Mouse (Mus musculus): ENCODE results near the gene Pik3r6. TPM values are rescaled to one million over a fixed set of nuclear protein-coding genes. Genes with fewer than 3 reads are reported as not detected.

The Pik3r6 gene
- polyA plus RNA-seq, 1 experiment = 3.8 TPM

DNA sequence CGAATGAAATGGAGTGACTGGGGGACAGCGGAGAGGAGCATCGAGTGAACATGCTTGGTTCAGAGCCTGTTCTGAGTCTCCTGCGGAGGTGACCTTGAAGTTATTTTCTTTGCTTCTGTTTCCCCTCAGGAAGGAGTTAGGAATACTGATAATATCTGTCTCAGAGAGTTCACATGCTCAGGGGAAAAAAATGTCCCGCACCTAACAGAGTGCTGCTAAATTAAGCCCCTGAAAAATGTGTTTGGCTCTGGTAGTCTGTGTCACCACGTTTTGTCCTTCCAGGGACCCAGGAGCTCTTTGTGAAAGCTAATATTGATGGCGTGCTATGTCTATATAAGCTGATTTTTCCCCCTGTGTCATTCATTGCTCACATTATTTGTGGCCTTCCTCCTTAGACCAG lies 42.4 kb downstream of the Pik3r6 start:
- H3K27ac ChIP-seq (ENCODE audit: insufficient read depth, low read length) = no peak overlapping the region
- no peaks in the 10 kb centered on the region for H3K4me1 ChIP-seq (ENCODE audit: control insufficient read depth, insufficient read depth, low read length)
- H3K4me3 ChIP-seq (ENCODE audit: insufficient read depth, low read length) = no peak overlapping the region
- TF ChIP-seq CTCF (IDR thresholded peaks at IDR 0.05; ENCODE audit: extremely low read depth, insufficient read depth, low read length) (no peak), POLR2A (IDR thresholded peaks at IDR 0.05; ENCODE audit: extremely low read depth, insufficient read depth, low read length) (no peak)

DNA sequence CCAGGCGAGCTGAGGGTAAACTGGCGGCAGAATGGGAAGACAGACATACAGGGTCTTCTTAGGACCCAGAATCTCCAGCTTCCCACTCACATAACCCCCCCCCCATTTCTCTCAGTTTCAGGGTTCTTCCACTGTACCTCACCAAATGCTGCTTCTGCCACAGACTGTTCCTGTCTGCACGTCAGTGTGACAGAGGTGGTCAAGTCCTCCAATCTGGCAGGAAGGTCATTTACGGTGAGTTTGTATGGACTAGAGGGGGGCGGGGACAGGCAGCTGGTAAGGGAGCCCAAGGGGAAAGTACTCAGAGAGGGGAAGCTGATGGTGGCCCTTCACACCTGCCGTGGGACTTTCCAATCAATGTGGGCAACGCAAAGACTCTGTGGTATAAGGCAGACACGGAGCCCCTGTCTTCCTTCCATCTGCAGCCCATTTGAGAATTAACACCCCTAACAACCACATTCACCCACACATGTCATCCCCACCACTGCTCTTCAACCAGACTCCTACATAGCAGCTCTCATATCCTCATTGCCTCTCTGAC lies 42.9 kb downstream of the Pik3r6 start:
- H3K4me3 ChIP-seq (ENCODE audit: insufficient read depth, low read length) = no peak overlapping the region
- no peak overlapping the region for H3K27ac ChIP-seq (ENCODE audit: insufficient read depth, low read length)
- TF ChIP-seq CTCF (IDR thresholded peaks at IDR 0.05; ENCODE audit: extremely low read depth, insufficient read depth, low read length) = no peak
- TF ChIP-seq POLR2A (IDR thresholded peaks at IDR 0.05; ENCODE audit: extremely low read depth, insufficient read depth, low read length) = no peak
- H3K4me1 ChIP-seq (ENCODE audit: control insufficient read depth, insufficient read depth, low read length) = no peaks in the 10 kb centered on the region

DNA sequence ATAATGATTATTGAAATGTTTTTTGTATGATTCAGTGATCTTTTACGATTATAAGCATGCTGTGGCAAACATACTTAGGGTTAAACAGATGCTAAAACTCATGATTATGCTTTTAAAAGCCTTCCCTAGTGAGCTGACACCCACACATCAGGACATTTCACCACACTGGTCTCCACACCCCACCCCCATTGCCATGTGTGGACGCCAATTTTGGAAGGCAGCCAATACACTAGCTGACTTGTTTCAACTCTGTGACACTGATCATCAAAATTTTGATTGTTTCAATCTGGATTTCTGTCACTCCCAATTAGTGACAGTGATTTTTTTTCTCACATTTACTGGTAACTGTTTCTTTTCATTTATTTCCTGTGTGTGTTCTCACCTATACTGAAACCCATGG lies 44.7 kb downstream of the Pik3r6 start:
- TF ChIP-seq CTCF (IDR thresholded peaks at IDR 0.05; ENCODE audit: extremely low read depth, insufficient read depth, low read length) (no peak), POLR2A (IDR thresholded peaks at IDR 0.05; ENCODE audit: extremely low read depth, insufficient read depth, low read length) (no peak)
- Histone ChIP-seq H3K4me1 (ENCODE audit: control insufficient read depth, insufficient read depth, low read length) (no peaks in the 10 kb centered on the region), H3K4me3 (ENCODE audit: insufficient read depth, low read length) (no peak overlapping the region), H3K27ac (ENCODE audit: insufficient read depth, low read length) (no peak overlapping the region)

DNA sequence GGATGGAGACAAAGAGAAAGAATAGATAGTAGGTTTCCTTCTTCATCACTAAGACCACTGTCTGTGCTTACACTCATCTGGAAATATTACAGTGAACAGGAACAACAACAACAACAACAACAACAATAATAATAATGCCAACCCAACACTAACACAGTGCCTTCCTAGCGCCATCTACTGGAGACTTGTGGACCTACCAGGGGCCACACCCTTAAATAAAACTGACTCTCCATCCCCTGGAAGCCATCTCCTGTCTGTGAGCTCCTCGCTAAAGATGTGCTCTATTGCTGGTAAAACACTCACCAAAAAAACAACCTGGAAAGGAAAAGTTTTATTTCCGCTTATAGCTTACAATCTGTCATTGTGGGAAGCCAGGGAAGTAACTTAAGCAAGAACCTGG lies 46.8 kb downstream of the Pik3r6 start:
- Histone ChIP-seq H3K27ac (ENCODE audit: insufficient read depth, low read length) (no peak overlapping the region), H3K4me3 (ENCODE audit: insufficient read depth, low read length) (no peak overlapping the region), H3K4me1 (ENCODE audit: control insufficient read depth, insufficient read depth, low read length) (no peaks in the 10 kb centered on the region)
- TF ChIP-seq CTCF (IDR thresholded peaks at IDR 0.05; ENCODE audit: extremely low read depth, insufficient read depth, low read length) (peak; percentile 48), POLR2A (IDR thresholded peaks at IDR 0.05; ENCODE audit: extremely low read depth, insufficient read depth, low read length) (no peak)

DNA sequence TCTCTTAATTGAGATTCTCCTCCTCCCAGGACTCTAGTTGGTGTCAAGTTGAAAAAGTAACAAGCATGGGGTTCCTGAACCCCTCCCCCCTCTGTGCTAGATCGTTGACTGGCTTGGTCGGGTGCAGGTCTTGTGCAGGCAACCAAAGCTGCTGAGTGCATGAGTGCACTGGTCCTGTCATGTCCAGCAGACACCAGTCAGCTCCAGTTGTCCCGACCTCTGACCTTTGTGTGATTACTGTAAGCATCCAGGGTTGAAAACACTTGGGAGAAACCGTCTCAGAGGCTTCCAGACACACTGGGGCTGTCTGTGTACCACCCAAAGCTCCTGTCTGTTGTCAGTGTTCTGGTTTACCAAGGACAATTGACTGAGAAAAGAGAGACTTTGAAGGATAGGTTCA lies 47.5 kb downstream of the Pik3r6 start:
- H3K27ac ChIP-seq (ENCODE audit: insufficient read depth, low read length) = no peak overlapping the region
- no peaks in the 10 kb centered on the region for H3K4me1 ChIP-seq (ENCODE audit: control insufficient read depth, insufficient read depth, low read length)
- TF ChIP-seq CTCF (IDR thresholded peaks at IDR 0.05; ENCODE audit: extremely low read depth, insufficient read depth, low read length) (no peak), POLR2A (IDR thresholded peaks at IDR 0.05; ENCODE audit: extremely low read depth, insufficient read depth, low read length) (no peak)
- no peak overlapping the region for H3K4me3 ChIP-seq (ENCODE audit: insufficient read depth, low read length)

DNA sequence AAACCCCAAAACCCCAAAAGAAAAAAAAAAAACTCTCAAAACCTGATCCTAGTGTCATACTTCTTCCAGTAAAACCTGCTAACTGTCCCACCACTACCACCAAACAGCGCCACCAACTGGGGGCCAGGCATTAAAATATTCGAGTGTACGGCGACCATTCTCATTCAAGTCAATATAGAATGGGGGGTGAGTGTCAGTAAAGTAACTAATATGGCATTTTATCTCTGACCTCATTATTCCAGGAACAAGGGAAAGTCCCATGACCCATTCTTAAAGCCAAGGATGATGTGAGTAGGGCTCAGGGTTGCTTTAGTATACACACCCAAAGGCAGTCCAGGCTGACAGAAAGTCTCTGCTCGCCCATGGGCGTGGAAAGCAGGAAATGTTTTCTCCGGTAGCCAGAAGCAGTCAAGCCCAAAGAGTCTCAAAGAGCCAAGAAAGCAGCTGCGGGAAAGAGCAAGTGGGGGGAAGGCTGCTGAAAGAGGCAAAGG lies 51.2 kb downstream of the Pik3r6 start:
- TF ChIP-seq POLR2A (IDR thresholded peaks at IDR 0.05; ENCODE audit: extremely low read depth, insufficient read depth, low read length) (no peak), CTCF (IDR thresholded peaks at IDR 0.05; ENCODE audit: extremely low read depth, insufficient read depth, low read length) (peak; percentile 45; the same call in 1 of the 2 replicates)
- H3K27ac ChIP-seq (ENCODE audit: insufficient read depth, low read length) = no peak overlapping the region
- H3K4me1 ChIP-seq (ENCODE audit: control insufficient read depth, insufficient read depth, low read length) = no peaks in the 10 kb centered on the region; the same call in 1 of the 2 replicates
- no peak overlapping the region for H3K4me3 ChIP-seq (ENCODE audit: insufficient read depth, low read length)

DNA sequence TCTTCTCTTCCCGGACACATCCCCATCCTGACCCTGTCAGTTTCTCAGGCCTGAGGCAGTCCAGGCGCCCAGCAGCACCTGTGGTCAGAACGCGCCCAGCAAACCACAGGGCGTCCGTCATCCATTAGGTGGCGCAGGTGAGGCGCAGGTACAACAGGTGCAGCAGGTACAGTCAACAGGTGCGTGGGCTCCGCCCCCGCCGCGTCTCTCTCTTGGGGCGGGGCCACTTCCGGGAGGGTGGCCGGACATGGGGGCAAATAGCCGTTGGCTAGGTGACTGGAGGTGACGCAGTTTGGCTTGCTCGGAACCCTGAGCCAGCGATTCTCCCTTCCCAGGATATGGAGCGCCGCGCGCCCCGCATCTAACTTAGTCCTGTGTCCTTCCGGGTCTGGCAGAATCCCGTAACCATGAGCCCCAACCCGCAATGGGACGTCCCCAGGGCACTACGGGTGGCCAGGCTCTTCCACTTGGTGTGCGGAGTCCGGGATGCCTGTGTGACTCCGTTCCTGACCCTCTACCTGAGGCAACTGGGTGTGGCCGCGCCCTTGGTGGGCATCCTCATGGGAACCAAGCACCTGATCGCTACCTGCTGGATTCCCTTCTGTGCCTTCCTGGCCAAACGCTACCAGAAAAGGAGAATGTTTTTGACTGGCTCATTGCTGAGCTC lies 53.2 kb downstream of the Pik3r6 start, which contains the start of gene Mfsd6l:
TSS of gene Mfsd6l (plus strand) at position 269 of the 667 bp plus-strand sequence.
- Histone ChIP-seq H3K4me1 (ENCODE audit: control insufficient read depth, insufficient read depth, low read length) (no peaks in the 10 kb centered on the region; the same call in 1 of the 2 replicates), H3K4me3 (ENCODE audit: insufficient read depth, low read length) (peak within 1 kb of the TSS; percentile 10; the same call in 1 of the 2 replicates), H3K27ac (ENCODE audit: insufficient read depth, low read length) (no peak within 1 kb of the TSS)
- TF ChIP-seq CTCF (IDR thresholded peaks at IDR 0.05; ENCODE audit: extremely low read depth, insufficient read depth, low read length) (peak; percentile 21; the same call in 1 of the 2 replicates), POLR2A (IDR thresholded peaks at IDR 0.05; ENCODE audit: extremely low read depth, insufficient read depth, low read length) (no peak)

DNA sequence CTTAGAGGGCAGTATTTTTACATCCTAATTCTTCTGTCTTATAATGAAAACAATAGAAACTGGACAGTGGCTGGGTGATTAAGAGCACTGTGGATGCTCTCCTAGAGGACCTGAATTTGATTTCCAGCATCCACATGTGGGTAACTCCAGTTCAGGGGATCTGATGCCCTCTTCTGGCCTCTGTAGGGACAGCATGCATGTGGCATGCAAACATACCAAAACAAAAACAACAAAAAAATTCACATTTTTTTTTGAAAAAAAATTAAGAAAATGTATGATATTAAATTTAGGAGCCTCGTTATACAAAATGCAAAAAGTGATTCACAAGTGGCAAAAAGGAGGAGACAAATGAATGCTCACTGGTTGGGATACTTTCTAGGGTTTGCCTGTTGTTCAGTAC lies 56.7 kb downstream of the Pik3r6 start:
- H3K4me3 ChIP-seq (ENCODE audit: insufficient read depth, low read length) = no peak overlapping the region
- no peaks in the 10 kb centered on the region; the same call in 1 of the 2 replicates for H3K4me1 ChIP-seq (ENCODE audit: control insufficient read depth, insufficient read depth, low read length)
- TF ChIP-seq POLR2A (IDR thresholded peaks at IDR 0.05; ENCODE audit: extremely low read depth, insufficient read depth, low read length) (no peak), CTCF (IDR thresholded peaks at IDR 0.05; ENCODE audit: extremely low read depth, insufficient read depth, low read length) (peak; percentile 23; the same call in 1 of the 2 replicates)
- no peak overlapping the region for H3K27ac ChIP-seq (ENCODE audit: insufficient read depth, low read length)

DNA sequence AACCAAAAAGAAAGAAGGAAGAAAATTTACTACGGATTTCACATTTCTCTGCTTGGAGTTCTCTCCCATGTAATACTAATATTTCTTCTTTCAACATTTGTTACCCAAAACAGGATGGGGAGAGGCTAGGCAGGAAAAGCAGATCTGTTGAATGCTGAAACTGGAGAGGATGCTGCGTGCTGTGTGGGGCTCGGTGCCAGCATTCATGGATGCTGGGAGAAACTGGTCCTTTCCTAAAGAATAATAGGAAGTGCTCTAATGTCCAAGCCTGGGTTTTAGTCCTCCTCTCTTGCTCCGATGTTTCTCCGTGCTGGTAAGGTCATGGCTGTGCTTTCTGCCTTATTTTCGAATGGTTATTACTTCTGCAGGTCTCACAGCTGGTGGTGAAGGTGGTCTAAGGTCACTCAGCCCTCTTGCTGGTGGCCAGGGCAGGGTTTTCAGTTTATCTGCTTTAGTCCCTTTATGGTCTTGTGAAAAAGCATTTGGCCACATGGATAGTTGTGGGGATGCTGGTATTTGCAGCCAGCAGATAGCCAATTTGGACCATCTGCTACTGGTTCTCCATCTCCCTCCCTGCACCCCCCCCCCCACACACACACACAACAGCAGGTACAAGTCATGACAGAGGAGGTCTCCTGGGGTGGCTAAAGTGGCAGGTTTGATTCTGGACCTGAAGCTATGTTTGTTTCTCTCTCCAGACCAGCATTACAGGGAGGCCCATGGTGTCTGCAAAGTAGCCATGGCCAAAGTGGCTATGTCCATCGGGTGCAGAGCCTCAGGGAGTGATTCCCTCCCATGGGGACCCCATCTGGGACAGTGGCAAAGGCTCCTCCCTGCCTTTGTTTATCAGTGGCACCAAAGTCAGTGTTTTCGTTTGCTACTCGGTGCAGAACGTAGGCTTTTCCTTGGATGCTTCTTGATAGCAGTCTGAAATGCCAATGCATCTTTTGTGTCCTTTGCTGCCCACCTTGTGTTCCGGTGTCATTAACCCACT lies 59.4 kb downstream of the Pik3r6 start:
- no peak for TF ChIP-seq POLR2A (IDR thresholded peaks at IDR 0.05; ENCODE audit: extremely low read depth, insufficient read depth, low read length)
- TF ChIP-seq CTCF (IDR thresholded peaks at IDR 0.05; ENCODE audit: extremely low read depth, insufficient read depth, low read length) = no peak
- no peak overlapping the region for H3K27ac ChIP-seq (ENCODE audit: insufficient read depth, low read length)
- H3K4me1 ChIP-seq (ENCODE audit: control insufficient read depth, insufficient read depth, low read length) = no peaks in the 10 kb centered on the region

More for the DNA sequence above, 59.4 kb downstream of the Pik3r6 start:
- H3K4me3 ChIP-seq (ENCODE audit: insufficient read depth, low read length) = no peak overlapping the region

Measured in cortical plate, adult 2 months (tissue).